Mouse (Mus musculus) kidney, postnatal 0 days (tissue): ENCODE measurements around the gene Fkbp1b. TPM values are rescaled to one million over a fixed set of nuclear protein-coding genes. Genes with fewer than 3 reads are reported as not detected.

Experiments used
- ATAC-seq: fragments of 200-750 bp; cut with Nextera tagmentation; replicated peaks from 2 replicates; pipeline ENCODE4 v1.8.0; 2017; ENCODE audit warnings: low read depth, moderate number of reproducible peaks, moderate TSS enrichment, moderate library complexity; ENCODE audit not compliant: low FRiP score
- DNase-seq: peaks from one replicate; pipeline ENCODE4 v3.0.0-alpha.2; 2016; ENCODE audit warnings: low spot score
- H3K27ac ChIP-seq: fragments of 300-500 bp; sonication (generic); 2 replicates; pipeline ENCODE4 v1.5.1; 2014; ENCODE audit warnings: mild to moderate bottlenecking
- H3K27me3 ChIP-seq: fragments of 300-500 bp; sonication (generic); 2 replicates; pipeline ENCODE4 v1.6.1; 2014; ENCODE audit warnings: low read length, mixed read lengths; ENCODE audit not compliant: insufficient read depth
- H3K36me3 ChIP-seq: fragments of 300-500 bp; sonication (generic); 2 replicates; pipeline ENCODE4 v1.6.1; 2014; ENCODE audit warnings: low read length, mixed read lengths; ENCODE audit not compliant: insufficient read depth
- H3K4me1 ChIP-seq: fragments of 300-500 bp; sonication (generic); replicated peaks from 2 replicates; pipeline ENCODE4 v1.6.1; 2014; ENCODE audit warnings: antibody characterized with exemption, low read length, mixed read lengths; ENCODE audit not compliant: insufficient read depth
- H3K4me2 ChIP-seq: fragments of 300-500 bp; sonication (generic); 2 replicates; pipeline ENCODE4 v1.6.1; 2014; ENCODE audit warnings: mild to moderate bottlenecking, low read length, moderate library complexity, mixed read lengths
- H3K4me3 ChIP-seq: fragments of 300-500 bp; sonication (generic); replicated peaks from 2 replicates; pipeline ENCODE4 v1.5.1; 2014; ENCODE audit warnings: low read depth, low read length
- H3K9ac ChIP-seq: fragments of 300-500 bp; sonication (generic); 2 replicates; pipeline ENCODE4 v1.6.1; 2014; ENCODE audit warnings: low read depth, low read length
- H3K9me3 ChIP-seq: fragments of 300-500 bp; sonication (generic); replicated peaks from 2 replicates; pipeline ENCODE4 v1.6.1; 2016; ENCODE audit warnings: low read length, inconsistent platforms, mixed read lengths
- CTCF ChIP-seq: IDR thresholded peaks from 2 replicates; pipeline ENCODE4 v1.5.1; 2016; ENCODE audit warnings: antibody characterized with exemption, low read depth, mild to moderate bottlenecking, moderate library complexity
- WGBS: fragments of 180-500 bp; shearing (Covaris S2); extraction: QIAGEN DNeasy Blood & Tissue Kit; methylation state at CpG from one replicate; pipeline ENCODE4 v1.1.7; 2014; 5-methylcytosine and 5-hydroxymethylcytosine counted together
- polyA plus RNA-seq: library from polyadenylated mRNA; unstranded; fragments of >200 nt; fragmentation: Nextera tagmentation; extraction: Ambion mirVana; gene quantifications from 2 replicates; pipeline ENCODE4 v1.2.1, GENCODE M21; 2015

Gene Fkbp1b
- polyA plus RNA-seq, 1 experiment from 2014 or later: 8.8 TPM

GRCm38 (mm10) chr12:4783598-4783997 is 57.8 kb downstream of the Fkbp1b start:
- H3K27ac ChIP-seq: no peak overlapping the region
- ATAC-seq: peak; percentile 93

More at GRCm38 (mm10) chr12:4783598-4783997, 57.8 kb downstream of the Fkbp1b start:
- Histone ChIP-seq H3K9me3 (no peaks in the 10 kb centered on the region), H3K4me1 (no peaks in the 10 kb centered on the region), H3K27me3 (no peaks in the 10 kb centered on the region), H3K4me3 (no peak overlapping the region), H3K36me3 (no peaks in the 10 kb centered on the region), H3K4me2 (no peak overlapping the region), H3K9ac (no peak overlapping the region)
- 22% methylated on average over 5 of the region's 5 CpGs for whole genome bisulfite sequencing
- DNase-seq: peak; percentile 85
- TF ChIP-seq CTCF: no peak

Other genes starting within 250 kb of the Fkbp1b start
- gene Itsn2, start 249.0 kb downstream of the Fkbp1b start, polyA plus RNA-seq: 33.2 and 35.7 TPM in 2 replicates
- not detected in 2 replicates for gene Gm3625, start 248.7 kb downstream of the Fkbp1b start, polyA plus RNA-seq
- 0.12 and 0.18 TPM in 2 replicates for gene Fam228a, start 103.2 kb downstream of the Fkbp1b start, polyA plus RNA-seq
- 4.2 and 5.2 TPM in 2 replicates for gene Pfn4, start 72.6 kb downstream of the Fkbp1b start, polyA plus RNA-seq
- gene Fam228b, start 72.3 kb downstream of the Fkbp1b start, polyA plus RNA-seq: 1.8 and 3.8 TPM in 2 replicates
- gene Sf3b6, start 24.0 kb downstream of the Fkbp1b start, polyA plus RNA-seq: 333 and 389 TPM in 2 replicates
- gene Wdcp, start 1.7 kb upstream of the Fkbp1b start, polyA plus RNA-seq: 15.1 and 15.6 TPM in 2 replicates
- 0.38 and 0.41 TPM in 2 replicates for gene Mfsd2b, start 32.8 kb upstream of the Fkbp1b start, polyA plus RNA-seq
- 30.2 and 34.9 TPM in 2 replicates for gene Ubxn2a, start 66.1 kb upstream of the Fkbp1b start, polyA plus RNA-seq
- gene Atad2b, start 75.8 kb upstream of the Fkbp1b start, polyA plus RNA-seq: 7.4 and 8.6 TPM in 2 replicates